Mouse (Mus musculus): ENCODE data around the gene Tcaim. TPM values are rescaled to one million over a fixed set of nuclear protein-coding genes. Genes with fewer than 3 reads are reported as not detected.
"Not testable (repeated sequence)": the region's sequence is repeated elsewhere in the genome, so short reads cannot be mapped to it uniquely, and the experiment has no call there.

Gene Tcaim
- polyA plus RNA-seq, 1 experiment from 2014 or later: 3.2 TPM

DNA sequence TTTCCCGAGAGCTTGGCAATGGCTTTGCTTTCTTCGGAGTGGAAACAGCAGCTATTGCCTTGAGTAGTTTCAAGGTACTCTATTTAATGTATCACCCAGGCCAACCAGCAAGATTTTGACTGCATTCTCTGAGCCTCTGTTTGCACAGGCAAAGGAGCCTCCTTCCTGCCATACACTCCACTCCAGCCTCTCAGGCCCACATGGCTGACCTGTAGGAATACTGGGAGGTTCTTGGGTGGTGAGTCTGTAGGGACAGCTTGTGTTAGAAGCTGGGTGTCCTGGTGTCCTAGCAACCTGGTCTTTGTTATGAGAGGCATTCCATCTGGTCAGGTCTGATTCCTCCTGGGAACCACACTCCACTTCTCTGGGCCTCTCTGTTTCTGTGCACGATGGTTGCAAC is 38.4 kb downstream of the Tcaim start, which contains the start of gene Gm35549:
Gene Gm35549, minus strand, starts transcription at position 276 of the 400 bp plus-strand sequence.
- H3K9ac ChIP-seq (ENCODE audit: low read depth, low read length): no peak within 1 kb of the TSS
- 0 out of 2 replicates have a peak, but pooled peaks cover 3% of the 10 kb centered on the region for H3K9me3 ChIP-seq (ENCODE audit: control insufficient read depth)
- 0 out of 2 replicates have a peak, but pooled peaks cover 4% of the 10 kb centered on the region for H3K36me3 ChIP-seq (ENCODE audit: control insufficient read depth, insufficient read depth)
- peak; percentile 25; the same call in 1 of the 2 replicates for ATAC-seq
- H3K27me3 ChIP-seq (replicated peaks; ENCODE audit: control insufficient read depth, insufficient read depth, low read length): no peaks in the 10 kb centered on the region
- 54% methylated on average over 3 of the region's 3 CpGs for WGBS
- no peak within 1 kb of the TSS for H3K4me2 ChIP-seq (replicated peaks; ENCODE audit: low read depth)
- H3K4me3 ChIP-seq (ENCODE audit: low read depth, low read length): no peak within 1 kb of the TSS
- H3K27ac ChIP-seq (ENCODE audit: low read depth, low read length): no peak within 1 kb of the TSS
- no peak for TF ChIP-seq CTCF (IDR thresholded peaks at IDR 0.05; ENCODE audit: low read depth)
- H3K4me1 ChIP-seq (replicated peaks; ENCODE audit: control insufficient read depth, insufficient read depth, low read length): no peaks in the 10 kb centered on the region

DNA sequence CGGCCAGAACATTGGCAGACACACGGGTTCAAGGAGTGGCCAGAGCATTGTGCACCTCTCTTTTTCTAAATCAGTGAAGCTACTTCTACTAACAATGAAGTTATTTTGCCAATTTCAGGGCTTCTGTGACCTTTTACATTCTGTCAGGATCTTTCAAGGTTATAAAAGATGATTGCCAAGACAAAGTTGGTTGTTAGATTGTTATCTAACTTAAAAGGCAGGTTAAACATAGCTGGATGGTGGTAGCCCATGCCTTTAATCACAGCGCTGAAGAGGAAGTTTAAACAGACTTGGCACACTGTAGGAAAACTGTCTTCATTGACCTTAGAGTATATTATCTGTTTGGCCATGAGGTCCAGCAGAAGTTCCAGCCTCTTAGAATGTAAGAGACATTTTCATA is 40.3 kb downstream of the Tcaim start:
- Histone ChIP-seq H3K9me3 (ENCODE audit: control insufficient read depth) (0 out of 2 replicates have a peak, but pooled peaks cover 3% of the 10 kb centered on the region), H3K4me2 (replicated peaks; ENCODE audit: low read depth) (no peak overlapping the region), H3K27me3 (replicated peaks; ENCODE audit: control insufficient read depth, insufficient read depth, low read length) (no peaks in the 10 kb centered on the region), H3K36me3 (ENCODE audit: control insufficient read depth, insufficient read depth) (peaks cover 16% of the 10 kb centered on the region; the same call in 1 of the 2 replicates), H3K27ac (ENCODE audit: low read depth, low read length) (no peak overlapping the region), H3K4me1 (replicated peaks; ENCODE audit: control insufficient read depth, insufficient read depth, low read length) (no peaks in the 10 kb centered on the region), H3K9ac (ENCODE audit: low read depth, low read length) (no peak overlapping the region), H3K4me3 (ENCODE audit: low read depth, low read length) (no peak overlapping the region)
- TF ChIP-seq CTCF (IDR thresholded peaks at IDR 0.05; ENCODE audit: low read depth): no peak
- no peak for ATAC-seq
- WGBS: 61% methylated on average over 3 of the region's 3 CpGs

DNA sequence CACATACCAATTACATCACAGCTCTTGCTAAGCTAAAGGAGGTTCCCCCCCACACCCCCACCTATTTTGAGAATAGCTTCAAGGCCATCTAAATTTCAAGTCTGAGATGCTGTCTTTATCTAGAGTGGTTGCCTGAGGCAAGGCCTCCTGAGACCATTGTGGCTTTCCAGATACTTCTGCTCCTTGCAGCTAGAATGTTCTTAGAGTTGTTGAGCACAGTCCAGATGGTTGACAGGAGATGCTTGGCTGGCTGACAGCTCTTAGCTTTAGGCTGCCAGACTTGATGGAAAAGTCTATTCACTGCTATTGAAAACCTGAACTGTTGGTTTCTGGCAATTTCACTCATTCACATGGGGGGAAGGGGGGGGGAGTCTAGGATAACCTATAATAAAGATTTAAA is 40.8 kb downstream of the Tcaim start:
- H3K9ac ChIP-seq (ENCODE audit: low read depth, low read length): no peak overlapping the region
- no peaks in the 10 kb centered on the region for H3K4me1 ChIP-seq (replicated peaks; ENCODE audit: control insufficient read depth, insufficient read depth, low read length)
- H3K27me3 ChIP-seq (replicated peaks; ENCODE audit: control insufficient read depth, insufficient read depth, low read length): no peaks in the 10 kb centered on the region
- H3K4me2 ChIP-seq (replicated peaks; ENCODE audit: low read depth): no peak overlapping the region
- H3K27ac ChIP-seq (ENCODE audit: low read depth, low read length): no peak overlapping the region
- no peak overlapping the region for H3K4me3 ChIP-seq (ENCODE audit: low read depth, low read length)
- peaks cover 21% of the 10 kb centered on the region for H3K36me3 ChIP-seq (ENCODE audit: control insufficient read depth, insufficient read depth)
- 0 out of 2 replicates have a peak, but pooled peaks cover 3% of the 10 kb centered on the region for H3K9me3 ChIP-seq (ENCODE audit: control insufficient read depth)
- ATAC-seq: no peak
- no peak for TF ChIP-seq CTCF (IDR thresholded peaks at IDR 0.05; ENCODE audit: low read depth)

DNA sequence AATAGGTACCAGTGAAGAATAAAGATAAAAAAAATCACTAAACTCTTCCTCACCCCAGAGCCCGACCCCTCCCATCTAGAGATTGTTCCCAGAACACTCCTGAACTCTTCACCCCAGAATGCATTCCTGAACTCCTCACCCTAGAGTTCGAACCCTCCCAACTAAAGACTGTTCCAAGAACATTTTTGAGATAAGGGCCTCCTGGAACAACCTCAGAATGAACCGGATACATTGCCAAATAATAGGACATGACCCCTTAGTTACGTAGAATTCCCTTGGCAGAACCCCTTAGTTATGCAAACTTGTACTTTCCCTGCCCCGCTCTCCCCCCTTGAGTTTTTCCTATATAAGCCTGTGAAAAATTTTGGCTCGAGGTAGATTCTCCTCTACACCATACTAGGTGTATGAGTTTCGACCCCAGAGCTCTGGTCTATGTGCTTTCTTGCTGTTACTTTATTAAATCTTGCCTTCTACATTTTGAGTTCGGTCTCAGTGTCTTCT is 42.5 kb downstream of the Tcaim start:
- H3K9me3 ChIP-seq (ENCODE audit: control insufficient read depth); H3K27me3 ChIP-seq (replicated peaks; ENCODE audit: control insufficient read depth, insufficient read depth, low read length); H3K4me1 ChIP-seq (replicated peaks; ENCODE audit: control insufficient read depth, insufficient read depth, low read length); H3K4me3 ChIP-seq (ENCODE audit: low read depth, low read length); H3K27ac ChIP-seq (ENCODE audit: low read depth, low read length); H3K4me2 ChIP-seq (replicated peaks; ENCODE audit: low read depth); H3K9ac ChIP-seq (ENCODE audit: low read depth, low read length); ATAC-seq: not testable (repeated sequence)
- 87% methylated on average over 4 of the region's 8 CpGs for WGBS
- peaks cover 35% of the 10 kb centered on the region for H3K36me3 ChIP-seq (ENCODE audit: control insufficient read depth, insufficient read depth)

DNA sequence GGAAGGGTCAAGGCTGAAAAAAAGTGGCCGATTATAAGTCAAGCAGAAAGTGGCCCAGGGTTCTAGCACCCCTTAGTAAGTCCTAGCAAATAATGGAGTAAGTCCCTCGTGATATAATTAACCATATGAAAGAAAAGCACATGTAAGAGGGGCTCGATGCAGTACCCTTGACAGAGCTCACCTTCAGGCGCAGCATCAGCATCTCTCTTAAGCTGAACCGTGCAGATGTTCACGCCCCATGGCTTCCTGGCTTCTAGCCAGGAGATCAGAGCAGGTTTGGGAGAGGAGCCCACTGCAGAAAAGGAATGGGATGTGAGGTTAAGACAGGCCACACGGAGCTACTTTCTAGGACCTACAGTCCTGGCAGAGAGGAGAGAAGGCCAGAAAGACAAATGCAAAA is 49.2 kb downstream of the Tcaim start:
- H3K36me3 ChIP-seq (ENCODE audit: control insufficient read depth, insufficient read depth): peaks cover 87% of the 10 kb centered on the region
- peaks cover 16% of the 10 kb centered on the region; the same call in 1 of the 2 replicates for H3K9me3 ChIP-seq (ENCODE audit: control insufficient read depth)
- no peaks in the 10 kb centered on the region for H3K4me1 ChIP-seq (replicated peaks; ENCODE audit: control insufficient read depth, insufficient read depth, low read length)
- H3K4me2 ChIP-seq (replicated peaks; ENCODE audit: low read depth): no peak overlapping the region
- H3K27ac ChIP-seq (ENCODE audit: low read depth, low read length): no peak overlapping the region
- TF ChIP-seq CTCF (IDR thresholded peaks at IDR 0.05; ENCODE audit: low read depth): no peak
- no peak overlapping the region for H3K4me3 ChIP-seq (ENCODE audit: low read depth, low read length)
- no peaks in the 10 kb centered on the region for H3K27me3 ChIP-seq (replicated peaks; ENCODE audit: control insufficient read depth, insufficient read depth, low read length)
- ATAC-seq: no peak
- WGBS: 93% methylated on average over 7 of the region's 7 CpGs
- H3K9ac ChIP-seq (ENCODE audit: low read depth, low read length): no peak overlapping the region

DNA sequence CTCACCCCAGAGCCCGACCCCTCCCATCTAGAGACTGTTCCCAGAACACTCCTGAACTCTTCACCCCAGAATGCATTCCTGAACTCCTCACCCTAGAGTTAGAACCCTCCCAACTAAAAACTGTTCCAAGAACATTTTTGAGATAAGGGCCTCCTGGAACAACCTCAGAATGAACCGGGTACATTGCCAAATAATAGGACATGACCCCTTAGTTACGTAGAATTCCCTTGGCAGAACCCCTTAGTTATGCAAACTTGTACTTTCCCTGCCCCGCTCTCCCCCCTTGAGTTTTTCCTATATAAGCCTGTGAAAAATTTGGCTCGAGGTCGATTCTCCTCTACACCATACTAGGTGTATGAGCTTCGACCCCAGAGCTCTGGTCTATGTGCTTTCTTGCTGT is 49.8 kb downstream of the Tcaim start:
- H3K27me3 ChIP-seq (replicated peaks; ENCODE audit: control insufficient read depth, insufficient read depth, low read length); H3K4me3 ChIP-seq (ENCODE audit: low read depth, low read length); H3K9ac ChIP-seq (ENCODE audit: low read depth, low read length); H3K4me2 ChIP-seq (replicated peaks; ENCODE audit: low read depth); ATAC-seq; H3K27ac ChIP-seq (ENCODE audit: low read depth, low read length); H3K4me1 ChIP-seq (replicated peaks; ENCODE audit: control insufficient read depth, insufficient read depth, low read length): not testable (repeated sequence)
- Histone ChIP-seq H3K9me3 (ENCODE audit: control insufficient read depth) (peaks cover 22% of the 10 kb centered on the region), H3K36me3 (ENCODE audit: control insufficient read depth, insufficient read depth) (peaks cover 89% of the 10 kb centered on the region)
- WGBS: 90% methylated on average over 2 of the region's 7 CpGs

DNA sequence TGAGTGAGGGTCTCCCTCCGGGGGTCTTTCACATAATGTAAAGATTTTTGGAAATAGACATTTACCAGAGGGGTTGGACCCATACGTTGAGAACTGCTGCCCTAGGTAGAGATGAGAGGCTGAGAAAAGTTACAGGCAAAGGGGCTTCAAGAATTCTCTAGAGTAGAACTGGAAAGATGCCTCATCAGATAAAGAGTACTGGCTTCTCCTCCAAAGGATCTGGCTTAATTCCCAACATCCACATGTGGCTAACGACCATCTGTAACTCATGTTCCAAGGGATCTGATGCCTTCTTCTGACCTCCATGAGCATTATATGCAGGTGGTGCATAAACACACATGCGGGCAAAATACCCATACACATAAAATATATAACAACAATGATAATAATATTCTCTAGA is 50.3 kb downstream of the Tcaim start:
- H3K27ac ChIP-seq (ENCODE audit: low read depth, low read length): no peak overlapping the region
- H3K9me3 ChIP-seq (ENCODE audit: control insufficient read depth): peaks cover 27% of the 10 kb centered on the region
- H3K36me3 ChIP-seq (ENCODE audit: control insufficient read depth, insufficient read depth): peaks cover 91% of the 10 kb centered on the region
- H3K4me1 ChIP-seq (replicated peaks; ENCODE audit: control insufficient read depth, insufficient read depth, low read length): no peaks in the 10 kb centered on the region
- 96% methylated on average over 4 of the region's 4 CpGs for WGBS
- no peak for ATAC-seq
- no peak overlapping the region for H3K4me3 ChIP-seq (ENCODE audit: low read depth, low read length)
- TF ChIP-seq CTCF (IDR thresholded peaks at IDR 0.05; ENCODE audit: low read depth): no peak
- H3K9ac ChIP-seq (ENCODE audit: low read depth, low read length): no peak overlapping the region
- no peaks in the 10 kb centered on the region for H3K27me3 ChIP-seq (replicated peaks; ENCODE audit: control insufficient read depth, insufficient read depth, low read length)
- H3K4me2 ChIP-seq (replicated peaks; ENCODE audit: low read depth): no peak overlapping the region

Measured in intestine, postnatal 0 days (tissue).